Mouse (Mus musculus) kidney, adult 18-20 months (tissue): Measurements from ENCODE around the gene Nutf2.

ENCODE experiments used
- DNase-seq: peaks from one replicate; pipeline ENCODE4 v3.0.0; 2021

Nutf2 gene

DNA sequence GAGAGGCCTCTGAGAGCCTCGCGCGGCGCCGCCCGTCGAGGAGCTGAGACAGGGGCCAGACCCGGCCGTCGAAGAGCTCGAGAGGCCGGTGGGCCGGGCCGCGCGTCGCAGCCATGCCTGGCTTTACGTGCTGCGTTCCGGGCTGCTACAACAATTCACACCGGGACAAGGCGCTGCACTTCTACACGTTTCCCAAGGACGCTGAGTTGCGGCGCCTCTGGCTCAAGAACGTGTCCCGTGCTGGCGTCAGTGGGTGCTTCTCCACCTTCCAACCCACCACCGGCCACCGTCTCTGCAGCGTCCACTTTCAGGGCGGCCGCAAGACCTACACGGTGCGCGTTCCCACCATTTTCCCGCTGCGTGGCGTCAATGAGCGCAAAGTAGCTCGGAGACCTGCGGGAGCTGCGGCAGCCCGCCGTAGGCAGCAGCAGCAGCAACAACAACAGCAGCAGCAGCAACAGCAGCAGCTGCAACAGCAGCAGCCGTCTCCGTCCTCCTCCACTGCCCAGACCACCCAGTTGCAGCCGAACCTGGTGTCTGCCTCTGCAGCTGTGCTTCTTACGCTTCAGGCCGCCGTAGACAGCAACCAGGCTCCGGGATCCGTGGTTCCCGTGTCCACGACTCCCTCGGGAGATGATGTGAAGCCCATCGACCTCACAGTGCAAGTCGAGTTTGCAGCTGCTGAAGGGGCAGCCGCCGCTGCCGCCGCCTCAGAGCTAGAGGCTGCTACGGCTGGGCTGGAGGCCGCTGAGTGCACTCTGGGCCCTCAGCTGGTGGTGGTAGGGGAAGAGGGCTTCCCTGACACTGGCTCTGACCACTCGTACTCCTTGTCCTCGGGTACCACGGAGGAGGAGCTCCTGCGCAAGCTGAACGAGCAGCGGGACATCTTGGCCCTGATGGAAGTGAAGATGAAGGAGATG lies 4.9 kb upstream of the Nutf2 start:
- no peak for DNase-seq

- DNase-seq = no peak
Observed at GRCm38 (mm10) chr8:105856168-105856835, 4.1 kb upstream of the Nutf2 start.

DNA sequence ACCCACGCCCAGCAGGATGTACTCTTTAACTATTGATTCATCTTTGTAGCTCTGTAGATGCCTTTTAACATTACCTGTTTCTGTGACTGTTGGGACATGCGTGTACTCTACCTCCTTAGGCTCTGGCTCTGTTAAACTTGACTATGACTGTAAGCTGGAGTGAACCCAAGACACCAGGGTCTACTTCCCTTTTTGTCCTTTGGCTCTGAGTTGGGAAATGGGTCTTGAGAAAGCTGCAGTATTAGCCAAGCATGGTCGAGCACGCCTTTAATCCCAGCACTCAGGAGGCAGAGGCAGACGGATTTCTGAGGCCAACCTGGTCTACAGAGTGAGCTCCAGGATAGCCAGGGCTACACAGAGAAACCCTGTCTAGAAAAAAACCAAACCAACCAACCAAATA lies 1.9 kb upstream of the Nutf2 start:
- DNase-seq = no peak

- DNase-seq = no peak
Observed at GRCm38 (mm10) chr8:105859314-105859713, 1.1 kb upstream of the Nutf2 start.

DNA sequence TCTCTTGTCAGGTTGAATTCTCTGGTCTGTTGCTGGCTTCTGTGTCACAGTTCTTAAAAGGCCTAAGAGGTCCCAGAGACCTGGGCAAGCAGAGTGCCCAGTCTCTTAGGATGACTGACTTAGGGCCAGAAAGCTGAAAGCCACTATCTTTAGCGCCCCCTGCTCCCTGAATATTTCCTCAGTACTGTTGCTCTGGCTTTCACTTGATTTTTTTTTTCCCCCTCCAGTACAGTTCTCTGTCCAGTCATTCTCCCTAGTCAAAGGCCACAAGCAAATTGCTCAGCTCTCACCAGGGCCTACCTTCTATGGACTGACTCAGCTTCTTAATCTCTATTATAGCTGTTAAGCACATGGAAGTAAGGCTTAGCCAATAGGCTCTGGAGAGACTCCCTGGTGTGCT lies 1.6 kb downstream of the Nutf2 start:
- DNase-seq = no peak

- DNase-seq = no peak
Observed at GRCm38 (mm10) chr8:105866364-105867029, 6.1 kb downstream of the Nutf2 start.

DNA sequence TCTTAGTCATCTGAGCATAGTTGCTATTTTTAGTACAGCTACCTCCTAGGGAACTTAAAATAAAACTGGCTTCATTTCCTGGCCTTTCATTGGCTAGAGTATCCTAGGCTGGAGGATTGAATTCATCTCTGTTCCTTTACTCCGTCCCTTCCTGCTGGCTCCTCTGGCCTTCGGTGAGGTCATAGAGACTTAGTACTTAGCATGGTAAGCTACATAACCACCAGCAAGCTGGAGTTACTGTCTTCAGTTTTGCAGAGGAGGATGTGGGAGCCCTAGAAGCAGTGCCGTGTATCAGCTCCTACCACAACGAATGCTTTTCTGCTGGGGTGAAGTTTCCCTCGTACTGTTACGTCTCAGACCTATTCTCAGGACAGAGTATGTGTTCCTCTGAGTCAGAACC lies 13.9 kb downstream of the Nutf2 start:
- DNase-seq = no peak

DNA sequence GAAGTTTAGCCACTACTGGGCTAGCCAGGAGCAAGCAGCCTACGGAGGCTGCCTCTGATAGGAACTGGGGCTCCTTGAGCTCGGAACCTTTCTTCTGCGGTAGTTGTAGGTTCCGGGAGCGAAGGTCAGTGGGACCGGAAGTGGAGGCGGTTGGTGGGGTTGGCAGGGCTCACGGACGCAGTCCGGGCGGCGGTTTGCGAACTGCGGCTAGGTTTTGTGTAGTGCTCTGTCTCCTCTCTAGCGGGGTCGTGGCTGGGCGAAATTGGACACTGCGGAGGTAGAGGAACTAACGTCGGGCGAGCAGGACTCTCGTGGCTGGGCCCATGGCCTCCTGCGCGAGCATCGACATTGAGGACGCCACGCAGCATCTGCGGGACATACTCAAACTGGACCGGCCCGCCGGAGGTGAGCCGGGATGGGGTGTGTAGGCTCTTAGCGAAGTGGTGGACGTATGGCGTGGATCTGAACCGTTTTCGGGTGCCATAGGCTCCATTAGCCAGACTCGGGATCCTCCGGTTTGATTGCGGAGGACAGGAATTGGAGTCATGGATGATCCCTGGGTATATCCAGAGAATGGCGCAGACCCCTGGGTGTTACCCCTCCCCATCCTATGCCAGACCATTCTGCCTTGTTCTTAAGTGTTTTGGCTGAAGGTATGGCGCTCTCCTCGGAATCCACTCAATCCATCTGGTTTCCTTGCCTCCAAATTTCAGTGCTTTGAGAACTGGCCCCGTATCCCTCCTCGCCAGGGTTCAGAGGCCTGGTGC lies 20.6 kb downstream of the Nutf2 start, which contains the start of gene Edc4:
TSS of gene Edc4 (plus strand) at position 128 of the 767 bp plus-strand sequence.
- DNase-seq = peak; percentile 91

GRCm38 (mm10) chr8:105889756-105890465 lies 29.5 kb downstream of the Nutf2 start:
- no peak for DNase-seq

- DNase-seq = no peak
Observed at GRCm38 (mm10) chr8:105890870-105891269, 30.5 kb downstream of the Nutf2 start.

- DNase-seq = peak; percentile 31
Observed at GRCm38 (mm10) chr8:105892432-105892831, 32.1 kb downstream of the Nutf2 start.

DNA sequence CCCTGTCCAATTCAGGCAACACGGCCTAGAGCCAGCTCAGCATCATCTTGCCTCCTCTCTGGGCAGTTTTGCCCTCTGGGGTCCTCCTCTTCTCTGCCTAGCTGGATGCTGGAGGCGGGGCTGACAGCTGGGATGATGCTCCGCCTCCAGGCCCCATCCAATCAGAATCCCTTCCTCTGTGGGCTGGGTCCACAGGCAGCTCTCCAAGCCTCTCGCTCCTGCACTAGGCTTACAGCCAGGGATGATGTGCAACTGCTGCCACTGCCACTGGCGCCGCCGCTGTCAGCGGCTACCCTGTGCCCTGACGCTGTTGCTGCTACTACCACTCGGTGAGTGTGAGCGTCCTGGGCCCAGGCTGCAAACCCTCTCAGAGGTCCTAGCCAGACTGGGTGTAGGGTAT lies 33.0 kb downstream of the Nutf2 start, which contains the start of gene Nrn1l:
TSS of gene Nrn1l (plus strand) at position 229 of the 400 bp plus-strand sequence.
- peak; percentile 63 for DNase-seq

DNA sequence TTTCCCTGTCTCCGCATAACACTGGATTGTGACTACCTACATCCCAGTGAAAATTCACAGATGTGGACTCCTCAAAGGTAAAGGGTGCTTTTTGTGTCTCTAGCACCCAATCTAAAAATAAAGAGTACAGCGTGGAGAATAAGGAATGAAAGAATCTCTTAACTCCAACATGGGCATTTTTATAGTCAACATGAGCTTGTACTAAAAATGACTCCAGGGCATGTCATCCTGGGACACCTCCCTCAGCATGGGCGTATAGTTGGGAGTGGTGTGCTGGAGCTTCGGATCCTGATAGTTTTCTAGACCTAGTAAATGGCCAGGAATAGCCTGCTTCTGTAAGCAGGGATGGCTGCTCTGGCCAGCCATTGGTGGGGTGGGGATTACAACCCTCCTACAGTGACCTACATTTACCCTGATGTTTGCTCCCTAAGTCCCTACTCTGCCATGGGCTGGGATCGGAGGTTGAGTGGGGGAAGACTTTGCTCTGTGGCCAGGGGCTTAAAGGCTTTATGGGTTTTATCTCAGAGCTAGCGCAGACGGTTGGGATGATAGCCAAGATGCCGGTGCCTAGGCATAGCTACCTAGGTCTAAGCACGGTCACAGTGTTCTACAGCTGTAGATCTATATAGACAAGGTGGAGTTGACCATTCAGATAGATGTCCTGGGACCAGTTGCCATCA lies 37.6 kb downstream of the Nutf2 start:
- DNase-seq = no peak

DNA sequence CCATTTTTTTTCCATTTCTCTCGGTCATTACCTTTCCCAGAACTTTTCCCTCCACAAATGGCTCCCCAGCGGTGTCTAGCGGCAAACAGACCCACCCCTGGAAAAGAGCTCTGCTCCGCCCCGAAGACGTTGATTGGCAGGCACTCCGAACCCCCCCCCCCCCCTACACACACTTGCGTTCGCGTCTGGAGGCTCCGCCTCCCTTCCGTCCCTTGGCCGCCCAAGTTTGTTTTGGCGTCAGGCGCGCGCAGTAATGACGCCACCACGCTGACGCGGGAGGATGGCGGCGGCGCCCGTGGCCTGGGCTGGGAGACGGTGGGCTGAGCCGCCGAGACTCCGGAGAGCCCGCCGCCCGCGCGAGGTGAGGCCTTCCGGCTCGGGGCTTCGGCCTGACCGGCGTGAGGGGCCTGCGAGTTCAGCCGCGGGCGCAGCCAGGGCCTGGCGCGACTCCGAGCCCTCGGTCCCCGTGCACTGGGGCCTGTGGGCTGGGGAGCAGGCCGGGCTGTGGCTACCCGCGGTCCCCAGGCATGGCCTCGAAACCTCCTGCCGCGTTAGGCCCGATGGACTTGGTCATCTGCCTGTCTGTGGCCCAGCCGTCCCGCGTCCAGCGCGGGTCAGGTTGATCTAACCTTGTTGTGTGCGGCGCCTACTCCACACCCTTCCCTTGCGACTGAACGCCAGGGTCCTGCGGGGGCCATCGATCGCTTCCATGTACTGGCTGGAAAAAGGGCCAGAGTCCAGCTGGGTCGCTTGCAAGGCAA lies 40.0 kb downstream of the Nutf2 start, which contains the start of gene Pskh1:
TSS of gene Pskh1 (plus strand) at position 262 of the 761 bp plus-strand sequence.
- DNase-seq = peak; percentile 94

GRCm38 (mm10) chr8:105900941-105901616 lies 40.7 kb downstream of the Nutf2 start:
- no peak for DNase-seq

DNA sequence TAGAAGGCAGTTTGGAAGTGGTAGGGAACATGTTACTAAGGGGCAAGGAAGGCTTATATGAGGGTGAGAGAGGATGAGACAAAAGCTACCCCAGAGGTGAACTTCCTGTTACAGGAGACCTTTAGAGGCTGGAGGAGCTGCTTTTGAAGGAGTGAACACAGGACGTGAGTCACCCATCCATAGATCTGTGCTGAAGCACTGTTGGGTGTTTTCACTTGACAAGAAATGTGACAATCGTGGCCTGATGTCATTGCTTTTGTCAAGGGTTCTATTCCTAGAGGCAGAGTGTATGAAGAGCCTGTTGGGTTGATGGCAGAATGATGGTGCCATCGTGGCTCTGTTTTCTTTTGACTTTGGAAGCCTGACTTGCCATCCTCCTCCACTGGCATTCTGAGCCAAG lies 59.0 kb downstream of the Nutf2 start:
- no peak for DNase-seq

DNA sequence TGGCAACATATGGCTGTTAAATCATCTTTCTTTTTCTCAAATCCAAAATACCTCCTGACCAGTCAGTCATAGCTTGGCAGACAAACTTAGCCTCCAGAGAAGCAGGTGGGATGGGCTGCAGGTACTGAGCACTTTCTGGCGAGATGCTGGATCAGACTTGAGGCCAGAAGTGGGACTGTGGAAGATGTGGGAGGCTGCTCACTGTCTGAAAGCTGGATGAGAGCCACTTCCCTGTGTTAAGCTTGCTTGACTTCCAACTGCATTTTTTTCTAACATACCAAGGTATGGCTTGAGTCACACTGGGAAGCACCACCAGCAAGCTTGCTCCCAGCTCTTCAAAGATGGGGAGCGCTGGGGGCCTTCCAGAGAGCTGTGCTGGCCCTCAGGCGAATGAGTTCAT lies 64.7 kb downstream of the Nutf2 start:
- DNase-seq = no peak
